Mouse (Mus musculus) lung, postnatal 0 days (tissue): ENCODE measurements around the gene Sgms1. TPM values are rescaled to one million over a fixed set of nuclear protein-coding genes. Genes with fewer than 3 reads are reported as not detected.
"Not testable (repeated sequence)": the region's sequence is repeated elsewhere in the genome, so short reads cannot be mapped to it uniquely, and the experiment has no call there.

Experiments
- ATAC-seq: fragments of 200-750 bp; cut with Nextera tagmentation; 2 replicates; pipeline ENCODE4 v1.8.0; 2017; ENCODE audit warnings: moderate library complexity
- DNase-seq: peaks from one replicate; pipeline ENCODE4 v3.0.0-alpha.2; 2016; ENCODE audit warnings: low spot score
- H3K27ac ChIP-seq: fragments of 300-500 bp; sonication (generic); 2 replicates; pipeline ENCODE4 v1.5.1; 2014; ENCODE audit warnings: antibody characterized with exemption, mild to moderate bottlenecking, low read length, mixed read lengths
- H3K27me3 ChIP-seq: fragments of 300-500 bp; sonication (generic); replicated peaks from 2 replicates; pipeline ENCODE4 v1.6.1; 2014; ENCODE audit warnings: low read length, mixed read lengths; ENCODE audit not compliant: insufficient read depth
- H3K36me3 ChIP-seq: fragments of 300-500 bp; sonication (generic); 2 replicates; pipeline ENCODE4 v1.6.1; 2014; ENCODE audit warnings: low read length, mixed read lengths; ENCODE audit not compliant: insufficient read depth
- H3K4me1 ChIP-seq: fragments of 300-500 bp; sonication (generic); 2 replicates; pipeline ENCODE4 v1.6.1; 2014; ENCODE audit warnings: antibody characterized with exemption, low read depth, low read length, mixed read lengths; ENCODE audit not compliant: insufficient read depth
- H3K4me2 ChIP-seq: fragments of 300-500 bp; sonication (generic); replicated peaks from 2 replicates; pipeline ENCODE4 v1.6.1; 2014; ENCODE audit warnings: low read depth, mild to moderate bottlenecking, low read length, moderate library complexity, mixed read lengths
- H3K4me3 ChIP-seq: fragments of 300-500 bp; sonication (generic); 2 replicates; pipeline ENCODE4 v1.5.1; 2014; ENCODE audit warnings: low read depth, low read length
- H3K9ac ChIP-seq: fragments of 300-500 bp; sonication (generic); replicated peaks from 2 replicates; pipeline ENCODE4 v1.6.1; 2014; ENCODE audit warnings: low read depth, mild to moderate bottlenecking
- H3K9me3 ChIP-seq: fragments of 300-500 bp; sonication (generic); 2 replicates; pipeline ENCODE4 v1.6.1; 2016; ENCODE audit warnings: low read length, mixed read lengths
- CTCF ChIP-seq: IDR thresholded peaks from 2 replicates; pipeline ENCODE4 v1.5.1; 2016; ENCODE audit warnings: antibody characterized with exemption, mild to moderate bottlenecking
- EP300 ChIP-seq: IDR thresholded peaks from 2 replicates; pipeline ENCODE4 v1.6.1; 2016; ENCODE audit warnings: antibody characterized with exemption, mild to moderate bottlenecking, control low read depth
- WGBS: fragments of 180-500 bp; shearing (Covaris S2); extraction: QIAGEN DNeasy Blood & Tissue Kit; methylation state at CpG from one replicate; pipeline ENCODE4 v1.1.7; 2014; 5-methylcytosine and 5-hydroxymethylcytosine counted together
- polyA plus RNA-seq: library from polyadenylated mRNA; unstranded; fragments of >200 nt; fragmentation: Nextera tagmentation; extraction: Ambion mirVana; gene quantifications from 2 replicates; pipeline ENCODE4 v1.2.1, GENCODE M21; 2015

The Sgms1 gene
- polyA plus RNA-seq, 1 experiment from 2014 or later: 59.3 TPM

- DNase-seq (no peak), ATAC-seq (no peak)
- no peak for TF ChIP-seq EP300
- peak; percentile 36 for TF ChIP-seq CTCF
- H3K4me3 ChIP-seq: no peak overlapping the region
- no peak overlapping the region for H3K9ac ChIP-seq
- H3K27me3 ChIP-seq: no peaks in the 10 kb centered on the region
- no peaks in the 10 kb centered on the region for H3K9me3 ChIP-seq
- peaks cover 3% of the 10 kb centered on the region; the same call in 1 of the 2 replicates for H3K4me1 ChIP-seq
- H3K4me2 ChIP-seq: no peak overlapping the region
- no peaks in the 10 kb centered on the region for H3K36me3 ChIP-seq
- no peak overlapping the region for H3K27ac ChIP-seq
- 57% methylated on average over 3 of the region's 3 CpGs for WGBS
Measured at GRCm38 (mm10) chr19:32362520-32362919, 27.0 kb downstream of the Sgms1 start.

- TF ChIP-seq EP300: no peak
- TF ChIP-seq CTCF: no peak
- Histone ChIP-seq H3K9ac (no peak overlapping the region), H3K27ac (no peak overlapping the region), H3K9me3 (no peaks in the 10 kb centered on the region), H3K27me3 (no peaks in the 10 kb centered on the region), H3K36me3 (no peaks in the 10 kb centered on the region), H3K4me2 (no peak overlapping the region), H3K4me1 (peaks cover 3% of the 10 kb centered on the region; the same call in 1 of the 2 replicates), H3K4me3 (no peak overlapping the region)
- DNase-seq (no peak), ATAC-seq (no peak)
- WGBS: 74% methylated on average over 1 of the region's 1 CpGs
Measured at GRCm38 (mm10) chr19:32360989-32361698, 28.4 kb downstream of the Sgms1 start.

GRCm38 (mm10) chr19:32360546-32360945 is 29.0 kb downstream of the Sgms1 start:
- no peak for DNase-seq
- 81% methylated on average over 3 of the region's 3 CpGs for WGBS
- H3K9ac ChIP-seq: no peak overlapping the region
- H3K4me3 ChIP-seq: no peak overlapping the region
- no peak for ATAC-seq
- no peaks in the 10 kb centered on the region for H3K36me3 ChIP-seq
- H3K4me1 ChIP-seq: peaks cover 3% of the 10 kb centered on the region; the same call in 1 of the 2 replicates
- H3K9me3 ChIP-seq: no peaks in the 10 kb centered on the region
- TF ChIP-seq CTCF: no peak
- no peak for TF ChIP-seq EP300
- no peaks in the 10 kb centered on the region for H3K27me3 ChIP-seq
- no peak overlapping the region for H3K27ac ChIP-seq
- no peak overlapping the region for H3K4me2 ChIP-seq

- ATAC-seq: peak; percentile 94
- H3K27ac ChIP-seq: no peak overlapping the region
Measured at GRCm38 (mm10) chr19:32358699-32359517, 30.6 kb downstream of the Sgms1 start.

GRCm38 (mm10) chr19:32358011-32358410 is 31.5 kb downstream of the Sgms1 start:
- not testable (repeated sequence) for DNase-seq

More at GRCm38 (mm10) chr19:32358699-32359517, 30.6 kb downstream of the Sgms1 start:
- Histone ChIP-seq H3K9me3 (no peaks in the 10 kb centered on the region), H3K4me1 (peaks cover 3% of the 10 kb centered on the region; the same call in 1 of the 2 replicates), H3K4me3 (no peak overlapping the region), H3K36me3 (no peaks in the 10 kb centered on the region), H3K27me3 (no peaks in the 10 kb centered on the region), H3K4me2 (no peak overlapping the region), H3K9ac (no peak overlapping the region)
- WGBS: 49% methylated on average over 12 of the region's 12 CpGs
- peak; percentile 95 for DNase-seq
- TF ChIP-seq EP300: peak; percentile 76
- TF ChIP-seq CTCF: no peak

GRCm38 (mm10) chr19:32356166-32356565 is 33.3 kb downstream of the Sgms1 start:
- H3K27ac ChIP-seq: no peak overlapping the region
- DNase-seq: peak; percentile 76
- no peak for TF ChIP-seq EP300
- TF ChIP-seq CTCF: no peak

More at GRCm38 (mm10) chr19:32358011-32358410, 31.5 kb downstream of the Sgms1 start:
- not testable (repeated sequence) for H3K36me3 ChIP-seq, H3K4me2 ChIP-seq, H3K4me1 ChIP-seq, H3K4me3 ChIP-seq, H3K27me3 ChIP-seq, H3K9ac ChIP-seq, H3K27ac ChIP-seq, ATAC-seq, H3K9me3 ChIP-seq
- WGBS: 97% methylated on average over 7 of the region's 7 CpGs

More at GRCm38 (mm10) chr19:32356166-32356565, 33.3 kb downstream of the Sgms1 start:
- Histone ChIP-seq H3K4me1 (peaks cover 3% of the 10 kb centered on the region; the same call in 1 of the 2 replicates), H3K9me3 (no peaks in the 10 kb centered on the region), H3K9ac (no peak overlapping the region), H3K4me3 (no peak overlapping the region), H3K4me2 (no peak overlapping the region), H3K27me3 (no peaks in the 10 kb centered on the region), H3K36me3 (no peaks in the 10 kb centered on the region)
- WGBS: 57% methylated on average over 4 of the region's 4 CpGs
- ATAC-seq: peak; percentile 69
